Mouse (Mus musculus): ENCODE measurements around the gene Aldh3b3.

DNA sequence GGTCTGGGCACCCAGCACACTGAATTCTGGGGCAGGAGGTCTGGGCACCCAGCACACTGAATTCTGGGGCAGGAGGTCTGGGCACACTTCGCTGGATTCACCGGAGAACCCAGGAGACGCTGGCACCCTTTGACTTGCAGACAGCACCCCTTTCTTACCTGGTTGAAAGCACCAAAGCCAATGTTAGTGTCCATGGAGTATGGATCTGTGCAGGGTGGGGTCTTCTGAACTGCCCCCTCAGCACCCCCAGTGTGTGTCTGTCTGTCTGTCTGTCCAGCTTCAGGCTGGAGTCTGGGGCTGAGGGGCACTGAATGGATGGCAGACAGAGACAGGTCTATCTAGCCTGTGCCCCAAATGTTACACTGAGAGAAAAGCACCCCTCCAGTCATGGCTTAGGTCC lies 33.1 kb downstream of the Aldh3b3 start:
- TF ChIP-seq EP300 (IDR thresholded peaks at IDR 0.05; ENCODE audit: low read depth) (no peak), CTCF (IDR thresholded peaks at IDR 0.05; ENCODE audit: low read depth) (no peak)

Data from heart, postnatal 0 days (tissue).